Mouse (Mus musculus) intestine, embryonic 14.5 days (tissue): ENCODE data around the gene Fbxw27. TPM values are rescaled to one million over a fixed set of nuclear protein-coding genes. Genes with fewer than 3 reads are reported as not detected.
"Not testable (repeated sequence)": the region's sequence is repeated elsewhere in the genome, so short reads cannot be mapped to it uniquely, and the experiment has no call there.

Experiments
- ATAC-seq: fragments of 200-750 bp; cut with Nextera tagmentation; replicated peaks from 2 replicates; pipeline ENCODE4 v1.8.0; 2017; ENCODE audit warnings: low read depth, moderate number of reproducible peaks, moderate TSS enrichment, moderate library complexity; ENCODE audit not compliant: low FRiP score, low TSS enrichment
- DNase-seq: peaks from one replicate; pipeline ENCODE4 v3.0.0-alpha.2; 2018; ENCODE audit warnings: low spot score
- H3K27ac ChIP-seq: fragments of 300-500 bp; sonication (generic); 2 replicates; pipeline ENCODE4 v1.5.1; 2014; ENCODE audit warnings: low read depth, mild to moderate bottlenecking, control low read depth
- H3K27me3 ChIP-seq: fragments of 300-500 bp; sonication (generic); replicated peaks from 2 replicates; pipeline ENCODE4 v1.6.1; 2014; ENCODE audit warnings: low read length, control low read depth; ENCODE audit not compliant: control insufficient read depth, insufficient read depth
- H3K36me3 ChIP-seq: fragments of 300-500 bp; sonication (generic); 2 replicates; pipeline ENCODE4 v1.6.1; 2014; ENCODE audit warnings: low read length, control low read depth; ENCODE audit not compliant: control insufficient read depth, insufficient read depth
- H3K4me1 ChIP-seq: fragments of 300-500 bp; sonication (generic); replicated peaks from 2 replicates; pipeline ENCODE4 v1.6.1; 2014; ENCODE audit warnings: low read length, control low read depth, mixed read lengths; ENCODE audit not compliant: control insufficient read depth, insufficient read depth
- H3K4me2 ChIP-seq: fragments of 300-500 bp; sonication (generic); 2 replicates; pipeline ENCODE4 v1.6.1; 2014; ENCODE audit warnings: low read length
- H3K4me3 ChIP-seq: fragments of 300-500 bp; sonication (generic); 2 replicates; pipeline ENCODE4 v1.5.1; 2014; ENCODE audit warnings: low read depth, low read length, control low read depth, mixed read lengths
- H3K9ac ChIP-seq: fragments of 300-500 bp; sonication (generic); 2 replicates; pipeline ENCODE4 v1.6.1; 2014; ENCODE audit warnings: mild to moderate bottlenecking, low read length
- H3K9me3 ChIP-seq: fragments of 300-500 bp; sonication (generic); 2 replicates; pipeline ENCODE4 v1.6.1; 2016; ENCODE audit warnings: low read length, control low read depth; ENCODE audit not compliant: control insufficient read depth
- WGBS: fragments of 180-500 bp; shearing (Covaris S2); extraction: QIAGEN DNeasy Blood & Tissue Kit; methylation state at CpG from one replicate; pipeline ENCODE4 v1.1.7; 2014; 5-methylcytosine and 5-hydroxymethylcytosine counted together
- polyA plus RNA-seq: library from polyadenylated mRNA; unstranded; fragments of >200 nt; fragmentation: Nextera tagmentation; extraction: Ambion mirVana; gene quantifications from 2 replicates; pipeline ENCODE4 v1.2.1, GENCODE M21; 2014

Fbxw27 gene
- polyA plus RNA-seq, 1 experiment from 2014 or later, result not detected

- DNase-seq, result no peak
- no peak overlapping the region for H3K9ac ChIP-seq
- WGBS, result 87% methylated on average over 2 of the region's 2 CpGs
- no peaks in the 10 kb centered on the region for H3K4me1 ChIP-seq
- no peak overlapping the region for H3K4me2 ChIP-seq
- no peak overlapping the region for H3K4me3 ChIP-seq
- H3K36me3 ChIP-seq, result no peaks in the 10 kb centered on the region
- ATAC-seq, result no peak
- H3K9me3 ChIP-seq, result no peaks in the 10 kb centered on the region
- H3K27ac ChIP-seq, result no peak overlapping the region
- H3K27me3 ChIP-seq, result no peaks in the 10 kb centered on the region
Measured at GRCm38 (mm10) chr9:109806695-109807293, 16.3 kb upstream of the Fbxw27 start.

- 57% methylated on average over 1 of the region's 1 CpGs for WGBS
- Histone ChIP-seq H3K4me1 (no peaks in the 10 kb centered on the region), H3K27me3 (no peaks in the 10 kb centered on the region), H3K27ac (no peak overlapping the region), H3K36me3 (no peaks in the 10 kb centered on the region), H3K4me2 (no peak overlapping the region), H3K9ac (no peak overlapping the region), H3K9me3 (no peaks in the 10 kb centered on the region), H3K4me3 (no peak overlapping the region)
- DNase-seq (no peak), ATAC-seq (no peak)
Measured at GRCm38 (mm10) chr9:109806260-109806659, 15.8 kb upstream of the Fbxw27 start.

- not testable (repeated sequence) for H3K27me3 ChIP-seq, H3K4me2 ChIP-seq, H3K9me3 ChIP-seq, DNase-seq, H3K36me3 ChIP-seq, H3K27ac ChIP-seq, H3K4me3 ChIP-seq, ATAC-seq, H3K4me1 ChIP-seq, H3K9ac ChIP-seq
- 70% methylated on average over 2 of the region's 2 CpGs for WGBS
Measured at GRCm38 (mm10) chr9:109805596-109805995, 15.1 kb upstream of the Fbxw27 start.

DNA sequence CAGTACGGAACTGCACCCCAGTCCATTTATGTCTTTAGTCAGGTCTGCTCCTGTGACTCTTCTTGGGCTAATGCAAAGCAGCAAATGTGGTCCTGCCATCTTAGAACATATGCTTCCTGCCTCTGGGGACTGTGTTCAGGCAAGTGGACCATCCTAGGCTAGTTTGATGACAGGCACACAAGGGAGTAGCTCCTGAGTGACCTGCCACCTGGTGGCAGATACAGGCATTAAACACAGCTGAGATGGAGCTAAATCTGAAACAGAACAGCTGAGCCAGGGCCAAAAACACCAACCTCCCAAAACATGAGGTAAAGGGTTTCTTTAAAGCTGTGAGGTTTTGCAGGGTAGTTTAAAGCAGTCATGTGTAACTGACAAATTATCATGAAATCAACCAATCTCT is 7.6 kb upstream of the Fbxw27 start:
- ATAC-seq (no peak; the same call in 1 of the 2 replicates), DNase-seq (peak; percentile 53)
- Histone ChIP-seq H3K4me3 (no peak overlapping the region), H3K4me1 (no peaks in the 10 kb centered on the region), H3K4me2 (no peak overlapping the region), H3K9me3 (no peaks in the 10 kb centered on the region), H3K27ac (no peak overlapping the region), H3K36me3 (no peaks in the 10 kb centered on the region), H3K9ac (no peak overlapping the region), H3K27me3 (no peaks in the 10 kb centered on the region)
- WGBS, result 92% methylated on average over 1 of the region's 1 CpGs

DNA sequence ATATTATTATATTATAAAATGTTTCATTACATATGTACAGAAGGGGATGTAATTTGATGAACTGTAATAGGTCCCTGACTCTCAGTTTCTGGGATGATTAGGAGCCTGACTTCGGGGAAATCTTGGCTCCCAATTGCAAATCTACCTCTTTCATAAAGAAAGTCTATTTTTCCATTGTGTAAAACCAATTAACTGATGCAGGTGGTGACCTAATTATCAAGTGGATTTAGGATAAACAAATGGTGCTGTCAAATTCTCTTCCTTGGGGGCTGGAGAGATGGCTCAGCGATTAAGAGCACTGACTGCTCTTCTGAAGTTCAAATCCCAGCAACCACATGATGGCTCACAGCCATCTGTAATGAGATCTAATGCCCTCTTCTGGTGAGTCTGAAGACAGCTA is 5.3 kb upstream of the Fbxw27 start:
- Histone ChIP-seq H3K36me3 (no peaks in the 10 kb centered on the region), H3K27ac (no peak overlapping the region), H3K9me3 (no peaks in the 10 kb centered on the region), H3K9ac (no peak overlapping the region), H3K4me3 (no peak overlapping the region), H3K27me3 (no peaks in the 10 kb centered on the region), H3K4me2 (no peak overlapping the region), H3K4me1 (no peaks in the 10 kb centered on the region)
- WGBS, result 78% methylated on average over 2 of the region's 2 CpGs
- ATAC-seq (no peak), DNase-seq (no peak)

- ATAC-seq (no peak), DNase-seq (no peak)
- no peak overlapping the region for H3K4me2 ChIP-seq
- 67% methylated on average over 2 of the region's 2 CpGs for WGBS
- H3K36me3 ChIP-seq, result no peaks in the 10 kb centered on the region
- H3K9ac ChIP-seq, result no peak overlapping the region
- no peaks in the 10 kb centered on the region for H3K4me1 ChIP-seq
- H3K9me3 ChIP-seq, result no peaks in the 10 kb centered on the region
- no peak overlapping the region for H3K27ac ChIP-seq
- H3K27me3 ChIP-seq, result no peaks in the 10 kb centered on the region
- no peak overlapping the region for H3K4me3 ChIP-seq
Measured at GRCm38 (mm10) chr9:109795221-109795620, 4.8 kb upstream of the Fbxw27 start.

- H3K9me3 ChIP-seq, H3K4me1 ChIP-seq, H3K27ac ChIP-seq, H3K4me3 ChIP-seq, H3K36me3 ChIP-seq, H3K4me2 ChIP-seq, DNase-seq, H3K27me3 ChIP-seq, ATAC-seq, H3K9ac ChIP-seq: not testable (repeated sequence)
- 79% methylated on average over 1 of the region's 1 CpGs for WGBS
Measured at GRCm38 (mm10) chr9:109766841-109767240, 23.6 kb downstream of the Fbxw27 start.

GRCm38 (mm10) chr9:109745989-109746388 is 44.5 kb downstream of the Fbxw27 start, which contains the start of gene Fbxw26:
TSS of gene Fbxw26 (minus strand) at chr9:109746089.
- not testable (repeated sequence) for H3K4me3 ChIP-seq, H3K9ac ChIP-seq, H3K27ac ChIP-seq, DNase-seq, H3K4me1 ChIP-seq, H3K27me3 ChIP-seq, H3K4me2 ChIP-seq, H3K36me3 ChIP-seq, ATAC-seq, H3K9me3 ChIP-seq
- WGBS, result 85% methylated on average over 3 of the region's 3 CpGs
